Mouse (Mus musculus) limb, embryonic 12.5 days (tissue): ENCODE measurements around the gene Gm7714. TPM values are rescaled to one million over a fixed set of nuclear protein-coding genes. Genes with fewer than 3 reads are reported as not detected.
"Not testable (repeated sequence)": the region's sequence is repeated elsewhere in the genome, so short reads cannot be mapped to it uniquely, and the experiment has no call there.

Experiments used
- ATAC-seq: fragments of 200-750 bp; cut with Nextera tagmentation; 2 replicates; pipeline ENCODE4 v1.8.0; 2017; ENCODE audit warnings: low read depth, moderate TSS enrichment; ENCODE audit not compliant: insufficient number of reproducible peaks, insufficient read depth, low FRiP score, low TSS enrichment
- H3K27ac ChIP-seq: fragments of 300-500 bp; sonication (generic); 2 replicates; pipeline ENCODE4 v1.5.1; 2016; ENCODE audit warnings: mild to moderate bottlenecking, moderate library complexity
- H3K27me3 ChIP-seq: fragments of 300-500 bp; sonication (generic); 2 replicates; pipeline ENCODE4 v1.6.1; 2016; ENCODE audit warnings: mild to moderate bottlenecking, moderate library complexity
- H3K36me3 ChIP-seq: fragments of 300-500 bp; sonication (generic); 2 replicates; pipeline ENCODE4 v1.6.1; 2016; ENCODE audit warnings: mild to moderate bottlenecking, moderate library complexity
- H3K4me1 ChIP-seq: fragments of 300-500 bp; sonication (generic); replicated peaks from 2 replicates; pipeline ENCODE4 v1.6.1; 2016
- H3K4me2 ChIP-seq: fragments of 300-500 bp; sonication (generic); 2 replicates; pipeline ENCODE4 v1.6.1; 2016; ENCODE audit warnings: mild to moderate bottlenecking, moderate library complexity
- H3K4me3 ChIP-seq: fragments of 300-500 bp; sonication (generic); replicated peaks from 2 replicates; pipeline ENCODE4 v1.5.1; 2016; ENCODE audit warnings: mild to moderate bottlenecking
- H3K9ac ChIP-seq: fragments of 300-500 bp; sonication (generic); replicated peaks from 2 replicates; pipeline ENCODE4 v1.6.1; 2016; ENCODE audit warnings: mild to moderate bottlenecking, moderate library complexity
- H3K9me3 ChIP-seq: fragments of 300-500 bp; sonication (generic); 2 replicates; pipeline ENCODE4 v1.6.1; 2016; ENCODE audit warnings: mild to moderate bottlenecking, moderate library complexity
- WGBS: fragments of 180-500 bp; shearing (Covaris S2); methylation state at CpG from one replicate; pipeline ENCODE4 v1.1.7; 2016; 5-methylcytosine and 5-hydroxymethylcytosine counted together
- polyA plus RNA-seq: library from polyadenylated mRNA; unstranded; fragments of >200 nt; fragmentation: Nextera tagmentation; extraction: Ambion mirVana; gene quantifications from 2 replicates; pipeline ENCODE4 v1.2.1, GENCODE M21; 2016

Gm7714 gene
- not detected in 2 replicates for polyA plus RNA-seq

DNA sequence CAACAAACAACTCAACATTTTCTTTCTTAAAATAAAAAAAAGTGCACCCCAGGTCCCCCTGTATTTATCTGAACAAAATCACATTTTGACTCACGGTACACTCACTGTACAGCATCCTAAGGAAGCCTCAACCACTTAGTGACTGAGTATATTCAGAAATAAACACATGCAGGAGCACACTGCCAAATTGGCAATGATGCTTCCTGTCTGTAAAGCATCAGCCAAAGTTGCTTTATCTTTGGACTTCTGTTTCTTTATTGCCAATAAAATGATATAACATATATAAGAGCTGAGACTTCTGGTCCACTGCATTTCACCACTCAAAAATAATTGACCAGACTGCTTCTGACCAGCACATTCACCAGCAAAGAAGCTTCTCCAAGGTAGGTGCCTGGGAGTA is at the start of gene Gm7714:
Gene Gm7714, plus strand, starts transcription at position 301 of the 400 bp plus-strand sequence.
- Histone ChIP-seq H3K27ac (no peak within 1 kb of the TSS), H3K4me2 (no peak within 1 kb of the TSS), H3K27me3 (no peaks in the 10 kb centered on the region), H3K4me3 (no peak within 1 kb of the TSS), H3K9ac (no peak within 1 kb of the TSS), H3K9me3 (no peaks in the 10 kb centered on the region), H3K36me3 (no peaks in the 10 kb centered on the region), H3K4me1 (no peaks in the 10 kb centered on the region)
- no peak for ATAC-seq
- WGBS, result 93% methylated on average over 1 of the region's 1 CpGs

DNA sequence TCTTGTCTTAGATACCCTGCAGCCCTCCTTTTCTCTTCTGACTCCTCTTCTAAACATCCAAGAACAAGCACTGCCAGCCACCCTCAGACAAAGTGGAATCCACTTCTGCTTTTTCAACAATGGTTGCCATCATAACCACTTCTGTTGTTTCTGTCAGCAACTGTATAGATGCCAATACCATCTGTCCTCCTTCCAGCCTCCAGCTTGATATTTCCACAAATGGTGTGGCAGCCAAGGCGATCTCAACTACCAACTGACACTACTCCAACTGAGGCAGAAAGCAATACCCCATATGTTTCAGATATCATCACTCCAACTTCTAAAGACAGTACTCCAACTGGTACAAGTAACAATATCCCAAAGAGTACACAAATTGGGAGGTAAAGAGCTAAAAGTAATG is 12.2 kb upstream of the Gm7714 start:
- H3K9ac ChIP-seq, result no peak overlapping the region
- H3K27ac ChIP-seq, result no peak overlapping the region
- H3K36me3 ChIP-seq, result no peaks in the 10 kb centered on the region
- 84% methylated on average over 1 of the region's 1 CpGs for WGBS
- no peak overlapping the region for H3K4me3 ChIP-seq
- H3K4me2 ChIP-seq, result no peak overlapping the region
- no peaks in the 10 kb centered on the region for H3K27me3 ChIP-seq
- H3K4me1 ChIP-seq, result no peaks in the 10 kb centered on the region
- ATAC-seq, result no peak
- no peaks in the 10 kb centered on the region; the same call in 1 of the 2 replicates for H3K9me3 ChIP-seq

DNA sequence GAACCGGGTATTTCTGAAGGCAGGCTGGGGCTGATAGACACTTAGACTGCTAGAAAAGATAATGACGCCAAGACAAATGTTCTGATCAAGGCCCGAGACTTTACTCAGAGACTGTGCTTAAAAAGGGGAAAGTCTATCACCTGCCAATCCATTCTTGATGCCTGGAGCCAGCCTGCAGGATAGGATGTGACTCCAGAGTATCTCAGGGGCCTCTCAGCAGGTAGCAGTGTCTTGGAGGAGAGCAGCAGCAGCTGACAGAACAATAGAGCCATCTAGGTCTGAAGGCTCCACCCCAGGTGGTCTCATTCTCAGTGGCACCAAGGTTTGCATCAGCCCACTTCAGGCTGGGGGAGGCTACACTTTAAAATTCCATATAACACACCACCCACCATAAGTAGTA is 42.6 kb downstream of the Gm7714 start:
- not testable (repeated sequence) for H3K27me3 ChIP-seq, ATAC-seq, H3K27ac ChIP-seq, H3K4me2 ChIP-seq, H3K9me3 ChIP-seq, H3K36me3 ChIP-seq, H3K4me3 ChIP-seq, H3K4me1 ChIP-seq, H3K9ac ChIP-seq
- 74% methylated on average over 3 of the region's 3 CpGs for WGBS

DNA sequence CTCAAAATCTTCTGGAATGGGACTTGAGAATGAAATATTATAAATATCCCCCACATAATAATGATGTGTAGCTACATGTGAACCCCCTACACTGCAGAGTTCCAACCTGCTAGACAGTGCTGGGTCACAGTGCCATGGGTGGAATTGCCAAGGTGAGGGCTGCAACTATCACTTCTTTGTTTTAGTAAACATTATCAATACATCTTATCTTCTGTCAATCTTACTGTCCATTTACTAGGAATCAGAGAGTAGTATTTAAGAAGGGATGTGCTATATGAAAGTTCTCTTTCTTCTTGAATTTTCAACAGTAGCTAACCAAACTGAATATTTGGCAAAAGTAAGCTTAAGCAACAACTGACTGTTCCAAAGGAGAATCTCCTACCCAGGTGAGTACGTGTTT is 48.3 kb downstream of the Gm7714 start, which contains the start of gene Prol1:
Gene Prol1, plus strand, starts transcription at position 301 of the 400 bp plus-strand sequence.
- WGBS, result 87% methylated on average over 1 of the region's 1 CpGs
- no peaks in the 10 kb centered on the region for H3K4me1 ChIP-seq
- H3K36me3 ChIP-seq, result no peaks in the 10 kb centered on the region
- no peak within 1 kb of the TSS for H3K27ac ChIP-seq
- no peak within 1 kb of the TSS for H3K4me2 ChIP-seq
- ATAC-seq, result no peak
- H3K4me3 ChIP-seq, result no peak within 1 kb of the TSS
- H3K9me3 ChIP-seq, result no peaks in the 10 kb centered on the region
- H3K27me3 ChIP-seq, result no peaks in the 10 kb centered on the region
- no peak within 1 kb of the TSS for H3K9ac ChIP-seq

Other genes with a start within 250 kb of the Gm7714 start
- not detected in 2 replicates for gene Smr2, start 182.4 kb upstream of the Gm7714 start, polyA plus RNA-seq
- gene Gm11116, start 157.4 kb upstream of the Gm7714 start, polyA plus RNA-seq, result not detected in 2 replicates
- gene Gm11115, start 114.8 kb upstream of the Gm7714 start, polyA plus RNA-seq, result not detected in 2 replicates
- gene Prol1, start 48.4 kb downstream of the Gm7714 start, polyA plus RNA-seq, result not detected in 2 replicates
- gene Amtn, start 107.2 kb downstream of the Gm7714 start, polyA plus RNA-seq, result not detected in 2 replicates
- gene Ambn, start 187.1 kb downstream of the Gm7714 start, polyA plus RNA-seq, result 1.3 and 2.1 TPM in 2 replicates
- 0.06 and 0.50 TPM in 2 replicates for gene Enam, start 219.1 kb downstream of the Gm7714 start, polyA plus RNA-seq